Mouse (Mus musculus) A20 (cell line): Measurements from ENCODE around the gene Aprt.

Source experiments
- DNase-seq: peaks from one replicate; pipeline ENCODE4 v3.0.0-alpha.2; 2011; ENCODE audit warnings: low read depth, low spot score

The Aprt gene

GRCm38 (mm10) chr8:122576648-122577022, at the start of gene Aprt:
Gene Aprt, minus strand, starts transcription at chr8:122576909.
- DNase-seq: peak; percentile 96

GRCm38 (mm10) chr8:122625811-122626210, 49.1 kb upstream of the Aprt start:
- DNase-seq: no peak

DNA sequence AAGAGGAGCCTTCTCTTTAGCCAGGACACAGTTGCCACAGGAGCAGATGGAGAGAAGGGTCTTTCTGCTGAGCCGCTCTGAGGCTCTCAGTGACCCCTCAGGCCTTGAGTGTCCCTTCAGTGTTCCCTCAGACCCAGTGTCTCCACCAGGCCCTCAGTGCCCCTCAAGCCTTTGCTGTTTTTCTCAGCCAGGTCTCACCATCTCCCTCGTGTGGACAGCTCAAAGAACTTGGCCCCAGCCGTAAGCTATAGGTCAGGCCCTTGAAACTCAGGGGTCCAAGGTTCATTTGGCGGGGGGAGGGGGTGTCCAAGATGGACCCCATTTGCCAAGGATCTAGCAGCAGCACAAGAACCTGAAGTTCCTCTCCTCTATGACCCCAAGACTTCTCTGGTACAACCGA, 47.9 kb upstream of the Aprt start:
- DNase-seq: no peak

DNA sequence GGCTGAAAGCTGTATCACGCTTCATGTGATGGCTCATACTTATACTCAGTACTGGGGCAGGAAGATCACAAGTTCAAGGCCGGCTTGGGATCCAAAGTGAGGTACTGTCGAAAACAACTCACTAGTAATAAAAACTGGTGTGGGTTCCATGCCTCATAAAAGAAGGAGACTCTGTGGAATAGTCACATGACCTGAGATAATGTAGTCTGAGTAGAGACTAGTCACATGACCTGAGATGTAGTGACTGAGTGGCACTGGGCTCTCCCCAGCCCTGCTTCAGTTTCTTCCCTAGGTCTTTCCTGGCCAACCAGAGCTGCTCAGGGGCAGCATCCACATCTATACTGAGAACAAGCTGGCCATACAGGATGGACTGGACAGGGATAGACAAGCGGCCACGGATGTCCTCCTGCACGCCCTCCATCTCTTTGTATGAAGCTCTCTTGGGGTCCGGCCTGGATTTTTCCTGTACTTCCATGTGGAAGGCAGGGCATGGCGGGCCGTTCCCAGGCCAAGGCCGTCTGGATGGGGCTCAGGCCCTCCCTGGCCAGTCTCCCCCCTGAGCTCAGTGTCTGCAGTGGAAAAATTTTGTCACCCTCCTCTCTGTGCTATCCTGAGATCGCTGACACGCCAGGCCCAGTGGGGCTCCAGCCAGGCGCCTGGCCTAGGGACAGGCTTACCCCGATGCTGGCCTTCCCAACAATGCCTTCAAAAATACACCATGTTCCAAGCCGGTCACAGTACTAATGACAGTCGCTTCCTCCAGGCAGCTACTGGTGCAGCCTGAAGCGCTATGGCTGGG, 47.3 kb upstream of the Aprt start:
- no peak for DNase-seq

DNA sequence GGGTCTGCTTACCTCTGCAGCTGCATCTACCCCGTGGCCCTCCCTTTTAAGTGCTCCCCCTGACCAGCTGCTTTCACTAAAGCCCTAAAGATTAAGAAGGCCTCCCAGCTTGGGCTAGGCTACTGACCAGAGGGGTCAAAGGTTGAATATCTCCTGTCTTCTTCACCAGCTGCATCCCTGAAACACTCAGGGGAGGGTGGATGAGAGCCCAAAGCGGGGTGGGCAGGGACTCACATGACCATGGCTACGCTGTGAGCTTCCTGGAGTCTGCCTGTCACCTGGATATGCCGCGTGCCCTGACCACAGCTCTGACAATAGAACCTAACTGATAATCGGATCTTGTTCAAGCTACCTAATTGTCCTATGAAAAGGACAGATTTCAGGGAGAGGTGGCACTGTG, 46.0 kb upstream of the Aprt start, which contains the start of gene Pabpn1l:
Pabpn1l (minus strand) TSS at position 13 of the 400 bp plus-strand sequence.
- no peak for DNase-seq

DNA sequence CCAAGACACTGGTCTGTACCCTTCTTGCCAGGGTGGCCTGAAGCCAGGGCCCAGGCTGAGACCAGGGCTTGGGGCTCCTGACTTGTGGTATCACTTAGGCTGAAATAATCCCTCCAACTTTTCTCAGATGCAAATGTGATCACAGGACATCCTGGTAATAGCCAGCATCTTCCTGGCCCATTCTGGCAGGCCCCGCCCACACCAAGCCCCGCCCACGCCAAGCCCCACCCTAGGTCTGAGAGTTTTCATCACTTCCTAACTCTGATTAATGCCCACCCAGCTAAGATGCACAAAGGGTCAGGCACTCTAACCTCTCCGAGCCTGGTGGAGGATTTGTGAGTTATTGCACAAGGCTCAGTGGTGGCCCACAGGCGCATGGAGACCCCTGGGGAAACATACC, 43.7 kb upstream of the Aprt start:
- no peak for DNase-seq

DNA sequence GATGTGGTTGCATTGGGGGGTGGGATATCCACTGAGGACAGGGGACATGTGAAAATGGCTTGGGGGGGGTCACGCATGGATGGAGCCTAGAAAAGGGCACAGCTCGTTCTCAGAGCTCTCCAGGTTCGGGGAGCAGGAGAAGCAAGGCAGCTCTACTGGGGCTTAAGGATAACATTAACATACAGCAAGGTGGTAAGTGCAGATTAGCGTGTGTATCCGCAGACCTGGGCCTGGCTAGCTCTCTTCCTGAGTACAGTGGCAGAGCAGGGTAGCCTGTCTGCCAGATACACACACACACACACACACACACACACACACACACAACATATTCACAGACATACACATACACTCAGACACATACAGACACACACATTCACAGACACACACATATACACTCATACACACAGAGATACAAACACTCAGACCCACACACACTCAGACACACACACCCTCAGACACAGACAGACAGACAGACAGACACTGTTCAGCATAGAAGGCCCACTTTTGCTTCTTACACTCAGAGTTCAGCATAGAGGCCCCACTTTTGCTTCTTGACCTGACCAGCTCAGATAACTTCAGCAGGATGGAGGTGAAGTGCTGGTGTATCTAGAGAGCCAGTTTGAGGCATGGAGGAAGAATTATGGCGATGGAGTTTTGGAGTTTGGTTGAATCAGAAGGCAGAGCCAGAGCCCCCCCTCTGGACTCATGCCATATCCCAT, 42.1 kb upstream of the Aprt start:
- no peak for DNase-seq

DNA sequence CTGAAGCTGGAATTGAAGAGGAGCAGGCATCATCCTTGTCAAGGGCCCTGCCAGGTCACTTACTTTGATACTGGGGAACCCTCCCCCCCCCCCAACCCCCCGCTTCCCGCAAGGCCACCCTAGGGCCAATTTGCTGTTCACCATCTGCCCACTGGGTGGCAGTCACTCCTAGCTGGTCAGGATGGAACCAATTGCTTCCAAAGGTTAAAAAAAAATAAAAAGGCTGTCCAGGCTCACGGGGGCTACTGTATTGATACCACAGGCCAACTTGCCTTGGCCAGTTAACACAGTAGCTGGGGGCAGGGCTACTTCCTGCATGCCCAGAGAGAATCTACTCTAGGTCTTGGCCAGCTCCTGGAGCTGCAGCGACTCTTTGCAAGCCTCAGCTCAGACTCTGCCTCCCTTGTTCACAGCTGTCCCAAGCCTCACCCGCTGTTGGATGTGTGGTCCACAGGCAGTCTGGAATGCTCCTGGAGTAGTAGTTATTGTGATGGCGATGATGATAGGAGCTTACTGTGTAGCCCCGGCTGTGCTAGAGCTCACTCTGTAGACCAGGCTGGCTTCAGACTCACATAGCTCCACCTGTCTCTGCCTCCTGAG, 41.3 kb upstream of the Aprt start:
- peak; percentile 67 for DNase-seq

DNA sequence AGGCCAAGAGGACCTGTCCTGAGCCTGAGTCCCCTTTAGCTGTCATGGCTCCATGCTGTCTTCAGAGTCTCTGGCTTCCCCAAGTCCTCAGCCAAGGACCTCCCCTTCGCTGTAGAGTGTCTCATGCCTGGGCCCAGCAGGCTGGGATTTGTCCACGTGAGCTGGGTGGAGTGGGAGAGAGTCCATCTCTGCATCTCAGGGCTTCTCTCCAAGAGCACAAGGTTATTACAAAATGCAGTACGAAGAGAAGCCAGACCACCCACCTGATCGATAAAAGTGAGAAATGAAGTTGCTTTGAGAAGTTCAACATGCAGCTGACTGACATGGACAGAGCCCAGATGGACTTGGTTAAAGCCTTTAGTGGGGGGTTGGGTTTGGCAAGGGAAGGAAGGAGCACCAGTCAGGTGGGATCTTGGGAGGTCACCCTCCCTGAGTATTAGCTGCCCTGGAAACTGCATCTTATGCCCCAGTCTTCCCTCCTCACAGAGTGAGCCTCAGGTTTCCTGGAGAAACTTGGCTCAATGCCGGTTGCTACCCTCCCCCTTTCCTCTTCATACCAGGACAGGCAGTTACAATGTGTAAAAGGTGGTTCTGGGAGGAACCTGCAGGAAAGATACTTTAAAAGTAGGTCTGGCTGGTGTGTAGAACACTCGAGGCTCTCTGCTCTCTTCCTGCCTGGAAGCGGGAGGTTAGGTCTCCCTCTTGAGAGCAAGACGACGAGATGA, 39.6 kb upstream of the Aprt start:
- DNase-seq: no peak

GRCm38 (mm10) chr8:122611295-122612133, 34.8 kb upstream of the Aprt start, which contains the start of the genes Galns and Trappc2l:
Gene Galns, minus strand, starts transcription at chr8:122611463.
Gene Trappc2l, plus strand, starts transcription at chr8:122611640.
- peak; percentile 98 for DNase-seq

GRCm38 (mm10) chr8:122610612-122611277, 34.0 kb upstream of the Aprt start:
- peak; percentile 92 for DNase-seq

DNA sequence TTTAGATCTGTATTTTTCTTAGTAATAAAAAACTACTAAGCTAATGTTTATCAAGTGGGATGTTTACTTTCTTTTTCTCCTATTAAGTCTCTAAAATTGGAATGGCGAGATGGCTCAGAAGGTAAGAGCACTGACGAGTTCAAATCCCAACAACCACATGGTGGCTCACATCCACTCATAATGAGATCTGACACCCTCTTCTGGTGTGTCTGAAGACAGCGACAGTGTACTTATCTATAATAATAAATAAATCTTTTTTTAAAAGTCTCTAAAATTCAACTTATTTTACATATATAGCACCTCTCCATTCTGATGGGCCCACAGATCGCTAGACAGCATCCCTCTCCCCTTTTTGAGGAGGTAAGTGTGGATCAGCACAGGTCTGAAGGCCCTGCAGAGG, 33.5 kb upstream of the Aprt start:
- no peak for DNase-seq

DNA sequence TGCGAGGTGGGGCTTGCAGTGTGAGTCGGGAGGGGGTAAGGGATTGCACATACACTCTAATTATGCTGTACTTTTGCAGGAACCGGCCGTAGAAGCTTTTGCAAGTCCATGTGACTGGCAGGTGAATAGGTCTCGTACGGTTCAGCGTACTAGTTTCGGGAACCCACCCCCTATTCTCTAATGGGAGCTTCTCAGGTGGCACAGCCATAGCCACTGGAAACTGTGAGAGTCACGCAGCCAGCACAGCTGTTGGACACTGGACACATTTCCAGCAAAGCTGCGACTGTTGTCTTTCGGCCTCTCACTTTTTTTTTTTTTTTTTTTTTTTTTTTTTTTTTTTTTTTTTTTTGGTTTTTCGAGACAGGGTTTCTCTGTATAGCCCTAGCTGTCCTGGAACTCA, 30.1 kb upstream of the Aprt start:
- no peak for DNase-seq

- DNase-seq: peak; percentile 68
Observed at GRCm38 (mm10) chr8:122605367-122605766, 28.7 kb upstream of the Aprt start.

DNA sequence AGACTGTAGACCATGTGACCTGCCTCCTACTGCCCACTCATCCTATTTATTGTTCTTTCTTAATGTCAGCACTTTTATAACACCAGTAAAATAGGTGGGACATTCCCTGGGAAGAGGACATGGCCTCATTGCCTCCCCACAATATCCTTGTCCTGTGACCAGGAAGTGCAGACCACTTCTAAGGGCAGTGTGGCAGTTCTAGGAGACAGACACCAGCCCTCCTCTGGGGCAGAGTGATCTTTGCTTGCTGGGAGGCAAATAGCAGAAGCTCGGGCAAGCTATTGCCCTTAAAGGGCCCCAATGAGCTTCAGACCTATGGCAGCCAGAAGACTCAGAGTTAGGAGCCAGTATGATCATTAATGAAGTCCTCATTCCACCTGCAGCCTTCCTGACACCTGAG, 27.9 kb upstream of the Aprt start:
- no peak for DNase-seq

DNA sequence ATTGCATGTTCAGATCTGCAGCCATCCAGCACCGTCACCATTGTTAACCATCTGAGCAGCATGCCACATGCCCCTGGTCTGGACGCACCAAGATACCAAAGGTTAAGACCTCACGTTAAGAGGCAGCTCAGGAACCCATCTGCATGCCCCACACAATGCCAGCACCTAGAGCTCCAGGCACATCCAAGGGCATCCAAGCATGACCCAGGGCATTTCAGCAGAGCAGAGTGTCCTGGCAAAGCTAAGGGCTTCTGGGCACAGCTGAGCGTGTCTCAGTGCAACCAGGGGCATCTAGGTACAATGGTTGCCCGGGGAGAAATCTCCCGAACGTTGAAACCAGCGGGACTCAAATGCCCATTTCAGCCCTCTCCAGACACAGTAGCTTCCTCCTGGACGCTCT, 24.0 kb upstream of the Aprt start:
- DNase-seq: no peak

DNA sequence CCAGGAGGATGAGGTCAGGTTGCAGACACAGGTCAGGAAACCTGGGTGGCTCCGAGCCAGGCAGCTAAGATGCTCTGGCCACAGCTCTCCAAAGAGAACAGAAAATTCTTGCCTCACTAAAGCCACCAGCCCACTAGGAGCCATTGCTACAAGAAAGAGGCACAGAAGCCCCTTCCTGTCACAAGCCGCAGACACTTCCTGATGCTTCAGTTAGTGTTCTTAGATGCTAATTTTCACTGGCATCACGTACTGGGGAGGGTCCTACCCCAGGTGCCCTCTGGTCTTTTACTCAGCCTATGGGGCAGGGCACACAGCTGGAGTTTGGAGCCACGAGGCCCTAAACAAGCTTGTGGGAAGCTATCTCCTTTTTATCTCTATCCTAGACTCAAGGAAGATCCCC, 19.3 kb upstream of the Aprt start:
- DNase-seq: no peak

GRCm38 (mm10) chr8:122593783-122594507, 17.2 kb upstream of the Aprt start:
- DNase-seq: no peak

DNA sequence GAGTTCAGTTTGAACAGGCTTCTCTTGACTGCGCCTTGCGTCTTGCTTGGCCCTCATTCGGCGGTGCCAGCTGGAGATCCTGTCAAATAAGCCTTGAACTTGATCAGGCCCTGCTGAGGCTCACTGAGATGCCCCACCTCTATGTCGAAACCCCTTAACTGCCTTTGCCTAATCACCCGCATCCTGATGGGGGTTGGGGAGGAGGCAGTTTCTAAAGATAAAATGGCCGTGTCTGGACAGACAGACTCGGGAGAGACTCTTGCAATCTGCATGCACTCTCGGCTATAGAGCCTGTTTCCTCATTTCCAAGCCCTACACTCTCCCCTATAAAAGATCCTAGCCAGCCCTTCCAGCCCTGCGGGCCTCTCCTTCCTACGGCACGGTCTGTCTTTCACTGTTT, 16.5 kb upstream of the Aprt start:
- no peak for DNase-seq

- no peak for DNase-seq
Observed at GRCm38 (mm10) chr8:122586749-122587148, 10.0 kb upstream of the Aprt start.
